Mouse (Mus musculus) embryonic fibroblast, embryonic 13.5 days (primary cell): ENCODE measurements around the gene Olfr1264.

Experiments used
- CTCF ChIP-seq: IDR thresholded peaks from 2 replicates; pipeline ENCODE4 v1.5.1; 2011; ENCODE audit warnings: mild to moderate bottlenecking, control low read depth, low read length, moderate library complexity, borderline replicate concordance; ENCODE audit not compliant: insufficient read depth
- POLR2A ChIP-seq: IDR thresholded peaks from 2 replicates; pipeline ENCODE4 v1.6.1; 2011; ENCODE audit warnings: low read depth, mild to moderate bottlenecking, control low read depth, low read length, moderate library complexity

GRCm38 (mm10) chr2:90070065-90070464 lies 44.7 kb upstream of the Olfr1264 start:
- no peak for TF ChIP-seq POLR2A
- TF ChIP-seq CTCF: no peak
